Mouse (Mus musculus): ENCODE measurements around the gene A730049H05Rik.

DNA sequence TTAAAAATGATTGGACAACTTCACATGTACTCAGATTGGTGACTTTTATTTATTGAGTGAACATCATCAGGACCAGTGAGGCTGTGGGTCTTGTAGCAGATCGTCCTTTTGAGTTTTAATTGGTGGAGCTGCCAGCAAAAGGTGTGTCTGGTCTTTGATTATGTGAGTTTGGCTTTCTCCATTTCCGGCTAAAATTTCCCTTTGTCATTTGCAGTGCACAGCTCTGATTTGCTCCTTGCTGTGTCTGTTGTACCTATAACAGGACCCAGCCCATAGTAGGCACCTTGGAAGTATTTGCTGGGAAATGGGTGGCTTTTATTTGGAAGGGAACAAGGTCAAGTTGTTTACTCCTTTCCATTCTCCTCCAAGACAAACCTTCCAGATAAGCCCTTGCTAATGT is 27.2 kb downstream of the A730049H05Rik start:
- TF ChIP-seq CTCF (IDR thresholded peaks at IDR 0.05; ENCODE audit: control insufficient read depth, insufficient read depth, insufficient read length) (no peak), CEBPB (IDR thresholded peaks at IDR 0.05; ENCODE audit: low read depth) (no peak)
